Mouse (Mus musculus): ENCODE data around the gene Olfr1252. TPM values are rescaled to one million over a fixed set of nuclear protein-coding genes. Genes with fewer than 3 reads are reported as not detected.

Olfr1252 gene
- not detected in 2 replicates for polyA plus RNA-seq (2011; ENCODE audit: insufficient read depth, insufficient read length, low replicate concordance, missing spikeins)

DNA sequence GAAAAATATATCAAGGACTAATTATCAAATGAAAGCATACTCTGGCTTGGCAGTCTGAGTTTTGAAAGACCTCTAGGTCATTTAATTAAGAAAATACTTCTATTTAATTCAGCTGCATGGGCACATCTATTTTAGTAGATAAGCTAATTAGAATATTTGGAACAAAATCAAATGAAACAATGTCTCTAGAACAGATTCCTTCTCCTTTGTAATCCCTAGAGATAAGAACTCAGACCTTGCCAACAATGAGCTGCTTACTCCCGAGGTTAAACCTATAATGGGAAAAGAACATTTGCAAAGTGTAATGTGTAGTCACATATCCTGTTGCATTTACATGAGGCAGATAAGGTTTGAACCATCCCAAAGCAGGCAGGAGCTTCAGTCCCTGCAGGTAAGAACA is at the start of gene Olfr1252:
TSS of gene Olfr1252 (minus strand) at position 101 of the 400 bp plus-strand sequence.
- Histone ChIP-seq H3K4me3 (replicated peaks; ENCODE audit: control insufficient read depth, low read depth, low read length) (no peak within 1 kb of the TSS), H3K27ac (ENCODE audit: control insufficient read depth, insufficient read depth, low read depth, low read length, poor library complexity) (no peak within 1 kb of the TSS), H3K4me1 (ENCODE audit: control insufficient read depth, insufficient read depth, low read length) (no peaks in the 10 kb centered on the region)
- WGBS, result 43% methylated on average over 1 of the region's 1 CpGs
- TF ChIP-seq CTCF (IDR thresholded peaks at IDR 0.05; ENCODE audit: control insufficient read depth, insufficient read depth, low read length) (no peak), POLR2A (IDR thresholded peaks at IDR 0.05; ENCODE audit: borderline replicate concordance, control insufficient read depth, low read depth, low read length) (no peak)

DNA sequence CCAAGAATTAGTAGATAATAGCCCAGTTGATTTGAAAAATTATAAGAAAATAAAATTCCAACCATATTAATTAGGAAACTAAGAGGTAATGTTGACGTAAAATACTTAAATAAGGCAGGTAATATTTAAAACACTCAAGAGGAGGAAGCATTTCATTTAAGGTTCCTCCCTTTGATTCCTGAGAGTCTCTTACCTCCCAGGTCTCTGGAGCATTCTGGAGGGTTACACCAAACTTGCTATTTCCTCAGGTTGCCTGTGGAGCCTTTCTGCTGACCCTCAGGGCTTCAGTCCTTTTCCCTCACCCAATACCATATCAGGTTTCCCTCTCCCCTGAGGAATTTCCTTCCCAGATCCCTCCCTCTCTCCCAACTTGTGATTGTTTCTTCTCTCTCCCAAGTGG is 32.2 kb upstream of the Olfr1252 start, which contains the start of gene Olfr1253:
TSS of gene Olfr1253 (minus strand) at position 101 of the 400 bp plus-strand sequence.
- no peak for TF ChIP-seq POLR2A (IDR thresholded peaks at IDR 0.05; ENCODE audit: borderline replicate concordance, control insufficient read depth, low read depth, low read length)
- TF ChIP-seq CTCF (IDR thresholded peaks at IDR 0.05; ENCODE audit: control insufficient read depth, insufficient read depth, low read length), result no peak

DNA sequence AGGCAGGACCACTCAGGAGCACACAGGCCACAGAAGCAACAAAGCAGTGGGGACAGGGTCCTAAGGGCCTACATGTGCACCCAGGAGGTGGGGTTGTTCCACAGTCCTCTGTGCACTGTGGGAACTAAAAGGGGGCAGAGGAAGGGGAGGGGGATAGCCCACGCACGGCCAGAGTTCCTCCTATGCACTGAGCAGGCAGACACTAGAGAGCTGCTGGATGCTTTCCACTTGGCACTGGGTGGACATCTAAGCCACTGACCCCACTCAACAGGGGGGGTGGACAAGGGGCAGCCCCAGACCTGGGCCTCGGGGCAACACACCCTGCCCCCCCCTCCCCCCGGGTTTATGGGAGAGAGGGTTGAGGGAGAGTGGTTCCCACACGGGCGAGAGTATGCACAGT is 32.8 kb downstream of the Olfr1252 start:
- 76% methylated on average over 6 of the region's 6 CpGs for WGBS
- TF ChIP-seq POLR2A (IDR thresholded peaks at IDR 0.05; ENCODE audit: borderline replicate concordance, control insufficient read depth, low read depth, low read length), result no peak
- no peak for TF ChIP-seq CTCF (IDR thresholded peaks at IDR 0.05; ENCODE audit: control insufficient read depth, insufficient read depth, low read length)
- no peak overlapping the region for H3K27ac ChIP-seq (ENCODE audit: control insufficient read depth, insufficient read depth, low read depth, low read length, poor library complexity)
- H3K4me3 ChIP-seq (replicated peaks; ENCODE audit: control insufficient read depth, low read depth, low read length), result no peak overlapping the region
- no peaks in the 10 kb centered on the region for H3K4me1 ChIP-seq (ENCODE audit: control insufficient read depth, insufficient read depth, low read length)

More for the DNA sequence above, 32.2 kb upstream of the Olfr1252 start, which contains the start of gene Olfr1253:
- no peak within 1 kb of the TSS for H3K4me3 ChIP-seq (replicated peaks; ENCODE audit: control insufficient read depth, low read depth, low read length)
- WGBS, result 80% methylated on average over 1 of the region's 1 CpGs
- H3K27ac ChIP-seq (ENCODE audit: control insufficient read depth, insufficient read depth, low read depth, low read length, poor library complexity), result no peak within 1 kb of the TSS
- no peaks in the 10 kb centered on the region for H3K4me1 ChIP-seq (ENCODE audit: control insufficient read depth, insufficient read depth, low read length)

DNA sequence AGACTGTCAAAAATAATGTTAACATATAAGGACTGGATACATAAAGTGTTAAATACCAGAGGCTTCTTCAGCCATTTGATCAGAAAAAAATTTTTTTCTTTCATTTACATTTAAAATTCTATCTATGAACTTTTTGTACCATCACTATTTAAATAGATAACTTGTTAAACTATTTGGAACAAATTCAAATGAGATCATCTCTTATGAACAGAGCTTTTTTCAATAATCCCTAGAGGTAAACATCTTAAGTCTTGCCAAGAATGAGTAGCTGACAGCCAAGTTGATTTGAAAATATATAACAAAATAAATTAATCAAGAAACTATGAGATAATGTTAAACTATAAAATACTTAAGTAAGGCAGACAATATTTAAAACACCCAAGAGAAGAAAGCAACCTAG is 53.0 kb downstream of the Olfr1252 start, which contains the start of gene Olfr1251:
TSS of gene Olfr1251 (minus strand) at position 101 of the 400 bp plus-strand sequence.
- Histone ChIP-seq H3K4me3 (replicated peaks; ENCODE audit: control insufficient read depth, low read depth, low read length) (no peak within 1 kb of the TSS), H3K4me1 (ENCODE audit: control insufficient read depth, insufficient read depth, low read length) (no peaks in the 10 kb centered on the region)
- no peak for TF ChIP-seq POLR2A (IDR thresholded peaks at IDR 0.05; ENCODE audit: borderline replicate concordance, control insufficient read depth, low read depth, low read length)
- no peak for TF ChIP-seq CTCF (IDR thresholded peaks at IDR 0.05; ENCODE audit: control insufficient read depth, insufficient read depth, low read length)

More for the DNA sequence above, 53.0 kb downstream of the Olfr1252 start, which contains the start of gene Olfr1251:
- no peak within 1 kb of the TSS for H3K27ac ChIP-seq (ENCODE audit: control insufficient read depth, insufficient read depth, low read depth, low read length, poor library complexity)

Other genes starting within 250 kb of the Olfr1252 start
- gene Olfr1241, start 237.9 kb downstream of the Olfr1252 start, polyA plus RNA-seq (2011; ENCODE audit: insufficient read depth, insufficient read length, low replicate concordance, missing spikeins), result not detected in 2 replicates
- gene Olfr1242, start 226.7 kb downstream of the Olfr1252 start, polyA plus RNA-seq (2011; ENCODE audit: insufficient read depth, insufficient read length, low replicate concordance, missing spikeins), result not detected in 2 replicates
- not detected in 2 replicates for gene Olfr1243, start 193.5 kb downstream of the Olfr1252 start, polyA plus RNA-seq (2011; ENCODE audit: insufficient read depth, insufficient read length, low replicate concordance, missing spikeins)
- gene Olfr1245, start 146.6 kb downstream of the Olfr1252 start, polyA plus RNA-seq (2011; ENCODE audit: insufficient read depth, insufficient read length, low replicate concordance, missing spikeins), result not detected in 2 replicates
- not detected in 2 replicates for gene Olfr1246, start 131.9 kb downstream of the Olfr1252 start, polyA plus RNA-seq (2011; ENCODE audit: insufficient read depth, insufficient read length, low replicate concordance, missing spikeins)
- not detected in 2 replicates for gene Olfr1247, start 110.9 kb downstream of the Olfr1252 start, polyA plus RNA-seq (2011; ENCODE audit: insufficient read depth, insufficient read length, low replicate concordance, missing spikeins)
- not detected in 2 replicates for gene Olfr1248, start 106.8 kb downstream of the Olfr1252 start, polyA plus RNA-seq (2011; ENCODE audit: insufficient read depth, insufficient read length, low replicate concordance, missing spikeins)
- not detected in 2 replicates for gene Olfr1249, start 90.0 kb downstream of the Olfr1252 start, polyA plus RNA-seq (2011; ENCODE audit: insufficient read depth, insufficient read length, low replicate concordance, missing spikeins)
- 0.45 TPM in 1 of 2 replicates, not detected in the other for gene Olfr1250, start 63.5 kb downstream of the Olfr1252 start, polyA plus RNA-seq (2011; ENCODE audit: insufficient read depth, insufficient read length, low replicate concordance, missing spikeins)
- gene Olfr1251, start 53.1 kb downstream of the Olfr1252 start, polyA plus RNA-seq (2011; ENCODE audit: insufficient read depth, insufficient read length, low replicate concordance, missing spikeins), result not detected in 2 replicates
- gene Olfr1253, start 32.1 kb upstream of the Olfr1252 start, polyA plus RNA-seq (2011; ENCODE audit: insufficient read depth, insufficient read length, low replicate concordance, missing spikeins), result not detected in 2 replicates
- 0.70 TPM in 1 of 2 replicates, not detected in the other for gene Olfr1254, start 68.6 kb upstream of the Olfr1252 start, polyA plus RNA-seq (2011; ENCODE audit: insufficient read depth, insufficient read length, low replicate concordance, missing spikeins)
- gene Olfr1255, start 87.0 kb upstream of the Olfr1252 start, polyA plus RNA-seq (2011; ENCODE audit: insufficient read depth, insufficient read length, low replicate concordance, missing spikeins), result not detected in 2 replicates
- not detected in 2 replicates for gene Olfr1256, start 116.5 kb upstream of the Olfr1252 start, polyA plus RNA-seq (2011; ENCODE audit: insufficient read depth, insufficient read length, low replicate concordance, missing spikeins)
- gene Olfr48, start 123.2 kb upstream of the Olfr1252 start, polyA plus RNA-seq (2011; ENCODE audit: insufficient read depth, insufficient read length, low replicate concordance, missing spikeins), result not detected in 2 replicates
- gene Olfr1257, start 153.4 kb upstream of the Olfr1252 start, polyA plus RNA-seq (2011; ENCODE audit: insufficient read depth, insufficient read length, low replicate concordance, missing spikeins), result not detected in 2 replicates
- not detected in 2 replicates for gene Olfr1258, start 202.3 kb upstream of the Olfr1252 start, polyA plus RNA-seq (2011; ENCODE audit: insufficient read depth, insufficient read length, low replicate concordance, missing spikeins)
- not detected in 2 replicates for gene Olfr1259, start 223.7 kb upstream of the Olfr1252 start, polyA plus RNA-seq (2011; ENCODE audit: insufficient read depth, insufficient read length, low replicate concordance, missing spikeins)
- gene Olfr1260, start 249.3 kb upstream of the Olfr1252 start, polyA plus RNA-seq (2011; ENCODE audit: insufficient read depth, insufficient read length, low replicate concordance, missing spikeins), result not detected in 2 replicates

Data from bone marrow, adult 2 months (tissue).